Mouse (Mus musculus) C2C12 (cell line): ENCODE results near the gene Ktn1. TPM values are rescaled to one million over a fixed set of nuclear protein-coding genes. Genes with fewer than 3 reads are reported as not detected.

ENCODE experiments used
- H3K27me3 ChIP-seq: one replicate; pipeline ENCODE4 v1.6.1; 2011; ENCODE audit not compliant: control insufficient read depth, insufficient read depth, insufficient read length
- H3K36me3 ChIP-seq: one replicate; pipeline ENCODE4 v1.6.1; 2011; ENCODE audit not compliant: control insufficient read depth, insufficient read depth
- H3K4me3 ChIP-seq: one replicate; pipeline ENCODE4 v1.5.1; 2011; ENCODE audit warnings: mild to moderate bottlenecking, control low read depth; ENCODE audit not compliant: poor library complexity, insufficient read depth, severe bottlenecking
- H3K79me2 ChIP-seq: one replicate; pipeline ENCODE4 v1.6.1; 2011; ENCODE audit not compliant: control insufficient read depth, insufficient read depth
- H3K79me3 ChIP-seq: one replicate; pipeline ENCODE4 v1.6.1; 2011; ENCODE audit warnings: low read depth, control low read depth
- H3ac ChIP-seq: one replicate; pipeline ENCODE3; 2011; ENCODE audit warnings: low read depth; ENCODE audit not compliant: control insufficient read depth, insufficient read length
- CEBPB ChIP-seq: IDR thresholded peaks from one replicate; pipeline ENCODE4 v1.6.1; 2011; ENCODE audit warnings: low read depth, mild to moderate bottlenecking, control low read depth, moderate library complexity
- CTCF ChIP-seq: IDR thresholded peaks from one replicate; pipeline ENCODE4 v1.5.1; 2011; ENCODE audit not compliant: control insufficient read depth, insufficient read depth, insufficient read length
- FOSL1 ChIP-seq: IDR thresholded peaks from one replicate; pipeline ENCODE4 v1.8.0; 2011; ENCODE audit warnings: mild to moderate bottlenecking, low read length; ENCODE audit not compliant: poor library complexity, insufficient read depth, severe bottlenecking
- MAX ChIP-seq: IDR thresholded peaks from one replicate; pipeline ENCODE4 v1.6.1; 2011; ENCODE audit warnings: mild to moderate bottlenecking, control low read depth
- MYOD1 ChIP-seq: IDR thresholded peaks from one replicate; pipeline ENCODE4 v1.6.1; 2011; ENCODE audit warnings: low read depth; ENCODE audit not compliant: control insufficient read depth, insufficient read length
- MYOG ChIP-seq: IDR thresholded peaks from one replicate; pipeline ENCODE4 v1.6.1; 2011; ENCODE audit not compliant: control insufficient read depth, insufficient read length; ENCODE audit errors: extremely low read depth
- USF1 ChIP-seq: IDR thresholded peaks from one replicate; pipeline ENCODE4 v1.6.1; 2011; ENCODE audit warnings: low read depth, mild to moderate bottlenecking, control low read depth, moderate library complexity
- polyA plus RNA-seq: library from polyadenylated mRNA; unstranded; fragments of >200 nt; fragmentation: generic; extraction: Trizol; gene quantifications from one replicate; pipeline ENCODE4 v1.2.1, GENCODE M21; 2012; ENCODE audit warnings: missing spikeins

Ktn1 gene
- polyA plus RNA-seq, 1 experiment = 14.8 TPM

- H3K27me3 ChIP-seq = no peaks in the 10 kb centered on the region
- H3K4me3 ChIP-seq = no peak overlapping the region
- TF ChIP-seq MAX = no peak
- TF ChIP-seq MYOG = no peak
- no peak for TF ChIP-seq USF1
- TF ChIP-seq MYOD1 = no peak
- no peak for TF ChIP-seq CEBPB
- no peak for TF ChIP-seq FOSL1
- no peak for TF ChIP-seq CTCF
- H3K36me3 ChIP-seq = peaks cover 63% of the 10 kb centered on the region
- no peaks in the 10 kb centered on the region for H3K79me3 ChIP-seq
- no peak overlapping the region for H3ac ChIP-seq
- no peaks in the 10 kb centered on the region for H3K79me2 ChIP-seq
Measured at GRCm38 (mm10) chr14:47736471-47736870, 88.2 kb downstream of the Ktn1 start.

GRCm38 (mm10) chr14:47740316-47740996 lies 92.2 kb downstream of the Ktn1 start:
- no peak overlapping the region for H3K4me3 ChIP-seq
- H3K36me3 ChIP-seq = peaks cover 28% of the 10 kb centered on the region
- no peak overlapping the region for H3ac ChIP-seq
- H3K27me3 ChIP-seq = no peaks in the 10 kb centered on the region
- TF ChIP-seq FOSL1 (no peak), MYOG (no peak), CTCF (no peak), USF1 (no peak), MYOD1 (no peak), CEBPB (no peak), MAX (no peak)
- no peaks in the 10 kb centered on the region for H3K79me3 ChIP-seq
- no peaks in the 10 kb centered on the region for H3K79me2 ChIP-seq

- H3K79me2 ChIP-seq = no peaks in the 10 kb centered on the region
- peaks cover 22% of the 10 kb centered on the region for H3K36me3 ChIP-seq
- no peaks in the 10 kb centered on the region for H3K79me3 ChIP-seq
- TF ChIP-seq CEBPB (no peak), USF1 (no peak), MYOD1 (no peak)
- no peak overlapping the region for H3K4me3 ChIP-seq
- H3ac ChIP-seq = no peak overlapping the region
- no peaks in the 10 kb centered on the region for H3K27me3 ChIP-seq
Measured at GRCm38 (mm10) chr14:47741046-47741445, 92.8 kb downstream of the Ktn1 start.

- TF ChIP-seq MYOG = no peak
- no peak for TF ChIP-seq FOSL1
- no peak for TF ChIP-seq MAX
- no peak for TF ChIP-seq MYOD1
- TF ChIP-seq CTCF = no peak
- TF ChIP-seq CEBPB = no peak
- no peak for TF ChIP-seq USF1
- no peak overlapping the region for H3ac ChIP-seq
- H3K27me3 ChIP-seq = no peaks in the 10 kb centered on the region
- H3K36me3 ChIP-seq = peaks cover 6% of the 10 kb centered on the region
- no peaks in the 10 kb centered on the region for H3K79me3 ChIP-seq
- H3K4me3 ChIP-seq = no peak overlapping the region
- no peaks in the 10 kb centered on the region for H3K79me2 ChIP-seq
Measured at GRCm38 (mm10) chr14:47742674-47743073, 94.4 kb downstream of the Ktn1 start.

- Histone ChIP-seq H3K36me3 (no peaks in the 10 kb centered on the region), H3K4me3 (no peak overlapping the region), H3K79me2 (no peaks in the 10 kb centered on the region), H3ac (no peak overlapping the region), H3K27me3 (no peaks in the 10 kb centered on the region), H3K79me3 (no peaks in the 10 kb centered on the region)
- no peak for TF ChIP-seq USF1
- TF ChIP-seq CTCF = no peak
- no peak for TF ChIP-seq FOSL1
- no peak for TF ChIP-seq MYOD1
- no peak for TF ChIP-seq MYOG
- no peak for TF ChIP-seq CEBPB
- TF ChIP-seq MAX = no peak
Measured at GRCm38 (mm10) chr14:47745086-47745485, 96.8 kb downstream of the Ktn1 start.

GRCm38 (mm10) chr14:47747536-47747935 lies 99.3 kb downstream of the Ktn1 start:
- Histone ChIP-seq H3K79me2 (no peaks in the 10 kb centered on the region), H3K27me3 (no peaks in the 10 kb centered on the region), H3K36me3 (no peaks in the 10 kb centered on the region), H3K79me3 (no peaks in the 10 kb centered on the region), H3ac (no peak overlapping the region), H3K4me3 (no peak overlapping the region)
- TF ChIP-seq MAX (no peak), MYOD1 (no peak), MYOG (no peak), CTCF (no peak), FOSL1 (no peak), USF1 (no peak), CEBPB (no peak)
